Mouse (Mus musculus): ENCODE measurements around the gene D7Ertd443e.

GRCm38 (mm10) chr7:134335951-134336350, 49.5 kb downstream of the D7Ertd443e start:
- TF ChIP-seq GATA1 (IDR thresholded peaks at IDR 0.05; ENCODE audit: low read length) (no peak), TAL1 (IDR thresholded peaks at IDR 0.05; ENCODE audit: low read length) (no peak)

Measured in erythroblast, embryonic 14.5 days (primary cell).